Mouse (Mus musculus): Measurements from ENCODE around the gene Rab6a.

Rab6a gene

DNA sequence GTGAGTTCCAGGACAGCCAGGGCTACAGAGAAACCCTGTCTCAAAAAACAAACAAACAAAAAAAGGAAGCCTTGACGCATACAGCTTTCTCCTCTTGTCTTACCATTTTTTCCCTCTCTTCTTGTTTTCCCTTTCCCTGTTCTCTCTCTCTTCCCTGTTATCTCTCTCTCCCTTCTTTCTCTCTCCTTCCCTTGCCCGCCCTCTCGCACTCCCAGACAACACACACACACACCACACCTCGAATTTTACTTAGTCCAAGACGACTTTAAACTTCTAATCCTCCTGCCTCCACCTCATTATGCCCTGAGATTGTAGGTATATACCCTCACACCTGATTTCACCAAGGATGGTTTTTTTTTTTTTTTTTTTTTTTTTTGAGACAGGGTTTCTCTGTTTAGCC is 76.9 kb downstream of the Rab6a start:
- no peak for DNase-seq

DNA sequence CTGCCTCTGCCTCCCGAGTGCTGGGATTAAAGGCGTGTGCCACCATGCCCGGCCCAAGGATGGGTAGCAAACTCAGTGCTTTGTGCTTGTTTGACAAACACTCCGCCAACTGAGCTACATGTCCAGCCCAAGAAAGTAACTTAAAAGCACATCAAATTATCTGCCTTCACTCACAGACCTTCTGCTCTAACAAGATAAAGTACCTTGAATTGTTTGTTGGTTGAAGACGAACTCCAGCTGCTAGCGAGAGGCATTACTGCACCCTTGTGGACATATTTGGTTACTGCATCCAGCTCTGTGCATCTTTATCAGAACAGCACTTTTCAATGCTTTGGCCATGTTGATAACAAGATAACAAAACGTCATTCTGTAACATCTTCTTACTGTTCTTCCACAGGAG is 77.3 kb downstream of the Rab6a start:
- peak; percentile 85 for DNase-seq

DNA sequence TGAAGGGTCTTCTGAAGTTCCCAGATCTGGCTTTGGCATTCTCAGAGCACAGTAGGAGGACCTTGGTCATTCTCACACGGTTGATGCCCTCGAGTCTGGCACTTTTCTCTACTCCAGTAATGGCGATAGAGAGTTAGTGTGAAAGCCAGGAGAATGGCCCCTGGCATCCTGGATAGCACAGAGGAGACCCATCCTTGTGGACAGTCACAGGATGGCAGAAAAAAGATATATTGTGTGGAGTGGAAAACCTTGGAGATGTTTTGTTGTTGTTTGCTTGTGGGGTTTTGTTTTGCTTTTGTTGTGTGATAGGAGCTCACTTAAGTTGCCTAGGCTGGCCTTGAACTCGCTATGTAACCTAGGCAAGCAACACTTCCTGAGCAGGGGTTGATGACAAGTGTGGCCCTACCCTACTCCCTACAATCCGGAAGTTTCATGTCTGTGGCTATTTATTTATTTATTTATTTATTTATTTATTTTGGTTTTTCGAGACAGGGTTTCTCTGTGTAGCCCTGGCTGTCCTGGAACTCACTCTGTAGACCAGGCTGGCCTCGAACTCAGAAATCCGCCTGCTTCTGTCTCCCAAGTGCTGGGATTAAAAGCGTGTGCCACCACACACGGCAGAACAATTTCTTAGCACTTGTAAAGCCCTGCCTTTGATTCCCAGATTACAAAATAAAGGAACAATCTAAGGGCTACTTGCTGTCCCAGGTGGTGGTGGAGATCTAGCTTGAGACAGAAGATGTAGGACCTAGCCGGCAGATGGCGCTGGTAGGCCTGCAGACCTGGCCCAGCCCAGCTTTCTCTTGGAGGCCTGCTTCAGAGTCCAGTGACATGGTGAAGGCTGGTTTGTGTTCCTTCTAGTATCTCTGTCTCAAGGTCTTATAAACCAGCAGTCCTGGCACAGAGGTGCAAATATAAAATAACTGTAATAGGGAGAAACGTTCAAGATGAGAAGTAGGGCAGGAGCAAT is 78.1 kb downstream of the Rab6a start:
- DNase-seq = peak; percentile 80

DNA sequence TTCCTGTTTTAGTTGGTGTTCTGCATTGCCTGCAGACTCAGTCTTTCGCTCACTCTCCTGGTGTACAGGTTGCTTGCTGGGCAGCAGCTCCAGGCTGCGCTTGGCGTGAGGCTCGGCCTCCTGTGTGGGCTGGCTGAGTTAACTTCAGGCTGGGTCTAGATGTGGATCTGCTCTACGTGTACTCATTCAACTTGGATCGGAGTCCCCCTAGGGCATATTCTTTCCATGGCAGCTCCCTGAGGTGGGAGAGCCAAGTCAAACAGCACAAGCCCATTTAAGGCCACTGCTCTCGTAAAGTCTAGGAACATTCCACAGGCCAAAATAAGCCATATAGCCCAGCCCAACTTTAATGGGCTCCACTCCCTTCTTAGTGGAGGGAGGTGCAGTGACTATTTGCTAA is 81.3 kb downstream of the Rab6a start:
- no peak for DNase-seq
